Mouse (Mus musculus): Measurements from ENCODE around the gene Ifitm7. TPM values are rescaled to one million over a fixed set of nuclear protein-coding genes. Genes with fewer than 3 reads are reported as not detected.
"Not testable (repeated sequence)": the region's sequence is repeated elsewhere in the genome, so short reads cannot be mapped to it uniquely, and the experiment has no call there.

Ifitm7 gene
- total RNA-seq, 2 experiments from 2014 or later: 0.98 to 1.5 TPM

DNA sequence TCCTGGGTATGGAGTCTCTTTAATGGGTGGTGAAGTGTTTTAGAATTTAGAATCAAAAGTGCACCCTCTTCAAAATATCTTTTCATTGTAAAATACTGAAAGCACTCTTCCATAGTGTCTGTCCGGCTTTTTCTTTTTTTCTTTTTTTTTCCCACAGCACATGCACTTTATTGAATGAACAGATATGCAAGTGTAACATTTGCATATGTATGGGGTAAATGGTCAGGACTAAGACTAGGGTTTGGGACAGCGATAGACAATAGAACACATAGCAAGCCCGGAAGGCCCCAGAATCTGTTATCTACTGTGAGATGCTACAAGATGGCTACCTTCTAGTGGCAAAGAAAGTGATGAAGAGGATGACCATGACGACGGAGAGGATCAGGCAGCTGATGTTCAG is 3.5 kb downstream of the Ifitm7 start:
- no peak for DNase-seq (ENCODE audit: extremely low spot score in 1 of 2, low spot score in 1 of 2)

DNA sequence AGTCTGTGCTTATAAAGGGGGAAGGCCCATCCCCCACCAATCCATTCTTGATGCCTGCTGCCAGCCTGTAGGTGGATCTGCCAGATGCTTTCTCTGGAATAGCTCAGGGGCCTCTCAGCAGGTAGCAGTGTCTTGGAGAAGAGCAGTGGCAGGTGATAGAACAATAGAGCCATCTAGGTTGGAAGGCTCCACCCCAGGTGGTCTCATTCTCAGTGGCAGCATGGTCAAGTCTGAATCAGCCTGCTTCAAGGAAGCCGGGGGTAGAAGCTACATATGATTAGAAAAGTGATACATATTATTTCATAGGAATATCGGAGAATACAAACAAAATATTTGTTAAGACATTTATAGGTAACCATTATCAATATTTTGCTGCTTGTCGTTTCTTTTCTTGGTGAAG is 5.0 kb downstream of the Ifitm7 start:
- DNase-seq (ENCODE audit: extremely low spot score in 1 of 2, low spot score in 1 of 2): not testable (repeated sequence)

DNA sequence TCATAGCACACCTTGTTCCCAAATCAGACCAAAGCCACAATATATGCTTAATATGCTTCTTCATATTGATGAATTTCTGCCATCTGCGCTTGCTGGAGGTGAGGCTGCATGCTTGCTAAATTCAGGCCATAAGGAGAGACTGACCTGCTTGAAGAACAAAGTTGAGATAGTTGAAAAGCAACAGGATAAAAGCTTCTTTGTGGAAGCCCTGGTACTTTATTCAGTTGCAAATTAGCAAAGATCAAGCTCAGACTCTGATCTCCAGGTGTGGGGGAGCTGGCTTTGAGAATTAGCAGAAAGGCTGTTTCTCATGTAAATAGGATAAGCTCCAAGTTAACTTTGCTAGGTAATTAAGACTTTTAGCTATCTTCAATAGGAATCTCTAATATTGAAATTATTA is 9.7 kb downstream of the Ifitm7 start:
- not testable (repeated sequence) for DNase-seq (ENCODE audit: extremely low spot score in 1 of 2, low spot score in 1 of 2)

GRCm38 (mm10) chr16:13976358-13976896 is 10.3 kb downstream of the Ifitm7 start:
- not testable (repeated sequence) for DNase-seq (ENCODE audit: extremely low spot score in 1 of 2, low spot score in 1 of 2)

DNA sequence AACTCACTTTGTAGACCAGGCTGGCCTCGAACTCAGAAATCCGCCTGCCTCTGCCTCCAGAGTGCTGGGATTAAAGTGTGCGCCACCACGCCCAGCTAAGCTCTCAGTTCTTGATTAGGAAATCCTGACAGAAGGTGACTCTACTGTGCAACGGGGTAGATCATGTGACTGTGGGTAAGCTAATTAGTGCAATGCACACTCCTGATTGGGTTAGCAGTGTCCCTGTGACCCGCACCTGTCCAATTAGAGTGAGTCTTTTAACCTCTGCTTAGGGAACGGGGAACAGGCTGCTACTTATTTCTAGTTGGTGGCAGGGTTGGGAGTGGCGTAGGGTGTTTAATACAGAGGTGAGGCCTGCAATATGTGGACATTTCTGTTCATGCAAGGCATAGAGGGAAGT is 14.6 kb downstream of the Ifitm7 start:
- DNase-seq (ENCODE audit: extremely low spot score in 1 of 2, low spot score in 1 of 2): no peak

DNA sequence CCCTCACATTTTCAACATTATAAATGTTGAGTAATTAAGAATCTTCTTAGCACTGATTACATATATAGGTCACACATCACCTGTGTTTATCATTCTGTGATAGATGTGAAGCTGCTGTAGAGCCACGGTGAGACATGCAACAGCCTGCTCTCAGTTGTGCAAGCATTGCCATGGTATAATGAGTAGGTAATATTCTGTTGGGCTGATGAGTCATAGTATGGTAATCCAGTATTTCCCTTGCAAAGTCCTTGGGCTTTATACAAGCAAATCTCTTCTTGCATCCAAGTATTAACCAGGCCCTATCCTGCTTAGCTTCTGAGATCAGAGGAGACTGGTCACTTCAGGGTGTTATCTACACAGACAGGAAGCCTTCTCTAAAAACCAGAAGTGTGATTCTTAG is 17.6 kb downstream of the Ifitm7 start:
- DNase-seq (ENCODE audit: extremely low spot score in 1 of 2, low spot score in 1 of 2): no peak

DNA sequence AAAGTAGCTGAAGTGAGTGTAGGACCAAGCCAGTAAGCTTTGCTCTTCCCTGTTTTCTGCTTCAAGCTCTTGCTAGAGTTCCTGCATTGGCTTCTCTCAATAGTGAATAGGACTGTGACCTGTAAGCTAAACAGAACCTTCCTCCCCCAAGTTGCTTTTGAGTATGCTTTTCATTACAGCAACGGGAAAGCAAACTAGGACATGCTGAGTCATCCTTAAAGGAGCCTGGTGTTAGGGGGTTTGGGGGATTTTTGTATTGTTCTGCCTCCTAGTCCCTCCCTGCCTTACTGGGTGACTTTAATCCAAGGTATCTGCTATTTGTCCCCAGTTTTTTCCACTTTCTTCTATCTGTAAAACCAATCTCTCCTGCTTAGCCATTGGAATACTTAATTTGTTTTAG is 24.6 kb downstream of the Ifitm7 start:
- DNase-seq (ENCODE audit: extremely low spot score in 1 of 2, low spot score in 1 of 2): no peak

GRCm38 (mm10) chr16:13951245-13951644 is 35.4 kb downstream of the Ifitm7 start:
- no peak for DNase-seq (ENCODE audit: extremely low spot score in 1 of 2, low spot score in 1 of 2)

DNA sequence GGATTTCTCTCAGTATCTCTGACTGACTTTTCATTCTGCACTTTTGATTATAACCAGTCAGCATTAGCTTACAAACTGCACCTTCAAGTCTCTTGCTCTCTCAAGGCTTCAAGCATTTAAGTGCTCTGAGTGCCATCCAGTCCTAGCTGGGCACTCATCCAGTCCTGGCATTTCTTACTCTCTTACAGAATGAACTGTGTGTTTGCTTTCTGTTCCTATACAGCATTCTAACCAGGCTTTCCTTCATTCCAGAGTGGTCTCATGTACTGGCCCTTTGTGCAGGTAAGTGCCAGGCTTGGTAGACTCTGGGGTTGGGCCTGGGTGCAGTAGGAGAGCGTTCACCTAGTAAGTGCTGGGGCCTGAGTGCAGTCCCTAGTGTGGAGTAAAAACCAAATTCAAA is 40.4 kb downstream of the Ifitm7 start:
- DNase-seq (ENCODE audit: extremely low spot score in 1 of 2, low spot score in 1 of 2): no peak

DNA sequence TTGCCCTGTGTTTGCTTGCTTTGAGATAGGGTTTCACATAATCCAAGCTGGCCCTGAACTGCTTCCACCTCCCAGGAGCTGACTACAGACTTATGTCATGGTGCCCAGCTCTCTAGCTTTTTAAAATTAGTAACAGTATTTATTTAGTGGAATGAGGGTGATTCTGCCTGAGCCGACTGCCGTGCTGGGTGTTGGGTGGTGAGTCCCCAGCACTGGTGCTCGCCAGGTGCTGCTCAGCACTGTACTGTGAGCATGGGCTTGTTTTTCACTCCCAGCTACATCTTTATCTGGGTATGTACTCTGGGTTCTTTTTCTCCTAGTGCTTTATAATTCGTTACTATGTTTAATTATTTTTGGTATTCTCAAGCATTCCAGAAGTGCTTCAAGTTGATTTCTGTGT is 41.5 kb downstream of the Ifitm7 start:
- no peak for DNase-seq (ENCODE audit: extremely low spot score in 1 of 2, low spot score in 1 of 2)

DNA sequence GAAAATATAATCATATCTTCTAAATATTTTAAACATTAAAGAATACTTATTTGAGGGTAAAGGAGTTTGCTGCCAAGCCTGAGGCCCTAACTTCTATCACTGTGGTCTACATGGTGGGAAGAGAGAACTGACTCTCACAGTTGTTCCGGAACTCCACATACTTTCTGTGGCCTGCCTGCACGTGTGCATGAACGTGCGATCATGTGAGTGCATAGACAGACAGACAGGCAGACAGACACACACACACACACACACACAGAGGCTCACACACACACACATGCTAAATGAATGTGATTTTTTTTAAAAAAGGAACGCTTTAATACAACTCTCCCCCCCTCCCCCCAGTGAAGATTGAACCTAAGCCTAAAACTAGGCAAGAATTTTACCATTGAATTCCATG is 41.9 kb downstream of the Ifitm7 start:
- DNase-seq (ENCODE audit: extremely low spot score in 1 of 2, low spot score in 1 of 2): no peak

DNA sequence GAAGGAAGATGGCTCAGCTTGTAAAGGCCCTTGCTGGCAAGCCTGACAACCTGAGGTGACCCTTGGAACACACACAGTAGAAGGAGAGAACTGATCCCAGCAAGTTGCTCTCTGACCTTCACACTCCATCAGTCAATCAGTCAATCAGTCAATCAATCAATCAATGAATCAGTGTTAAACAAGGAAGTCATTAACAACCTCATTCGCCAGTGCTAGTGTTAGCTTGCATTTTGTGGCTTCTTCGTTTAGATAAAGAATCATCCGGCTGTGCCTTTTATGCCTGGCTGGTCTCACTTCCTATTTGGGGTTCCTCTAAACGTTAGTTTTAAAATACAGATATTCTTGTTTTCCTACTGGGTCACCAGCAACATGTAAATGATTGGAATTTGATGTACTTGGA is 42.5 kb downstream of the Ifitm7 start:
- no peak for DNase-seq (ENCODE audit: extremely low spot score in 1 of 2, low spot score in 1 of 2)

DNA sequence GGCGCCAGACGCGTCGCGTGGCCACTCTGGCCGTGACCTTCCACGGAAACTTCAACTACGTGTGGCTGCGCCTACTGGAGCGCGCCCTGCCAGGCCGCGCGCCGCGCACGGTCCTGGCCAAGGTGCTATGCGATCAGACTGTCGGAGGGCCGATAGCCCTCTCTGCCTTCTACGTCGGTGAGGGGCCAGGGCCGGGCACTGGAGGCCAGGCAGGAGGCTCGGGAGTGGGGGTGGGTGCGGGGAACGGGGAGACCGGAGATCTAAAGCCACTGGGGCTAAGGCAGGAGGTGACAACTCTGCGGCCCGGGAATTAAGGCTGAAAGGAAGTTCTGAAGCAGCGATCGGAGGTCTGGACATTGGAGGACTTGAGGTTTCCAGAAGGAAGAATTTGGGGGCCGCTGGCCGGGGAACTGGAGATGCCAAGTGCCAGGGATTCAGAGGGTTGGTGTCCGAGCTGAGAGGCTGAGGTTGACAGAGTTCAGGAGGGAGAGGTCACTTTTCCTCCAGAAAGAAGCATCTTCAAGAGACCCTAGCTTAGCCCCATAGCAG is 45.8 kb downstream of the Ifitm7 start:
- no peak for DNase-seq (ENCODE audit: extremely low spot score in 1 of 2, low spot score in 1 of 2)

GRCm38 (mm10) chr16:13940139-13940846 is 46.4 kb downstream of the Ifitm7 start:
- DNase-seq (ENCODE audit: extremely low spot score in 1 of 2, low spot score in 1 of 2): peak; percentile 65 to 71

Other genes with a start within 250 kb of the Ifitm7 start
- 10 to 100 TPM; 47.0 to 49.1 TPM for gene Rrn3, start 206.2 kb downstream of the Ifitm7 start, total RNA-seq (2021)
- gene Ntan1, start 168.0 kb downstream of the Ifitm7 start, total RNA-seq (2021): 10 to 100 TPM; 84.7 to 86.4 TPM
- 10 to 100 TPM; 75.7 to 76.8 TPM for gene Pdxdc1, start 83.8 kb downstream of the Ifitm7 start, total RNA-seq (2021)
- gene Mpv17l, start 83.7 kb downstream of the Ifitm7 start, total RNA-seq (2021): 10 to 100 TPM; 72.7 to 74.0 TPM
- 100 to 1,000 TPM; 259 to 282 TPM for gene 2900011O08Rik, start 284 bp downstream of the Ifitm7 start, total RNA-seq (2021)
- gene Nde1, start 176.4 kb upstream of the Ifitm7 start, total RNA-seq (2021): 10 to 100 TPM; 28.4 to 30.9 TPM
- gene Marf1, start 176.5 kb upstream of the Ifitm7 start, total RNA-seq (2021): 100 to 1,000 TPM; 112 to 117 TPM

Data from layer of hippocampus, postnatal 25 days (tissue).